8 mouse cellular contexts compared by ENCODE assay signal in the genomic region with DNA sequence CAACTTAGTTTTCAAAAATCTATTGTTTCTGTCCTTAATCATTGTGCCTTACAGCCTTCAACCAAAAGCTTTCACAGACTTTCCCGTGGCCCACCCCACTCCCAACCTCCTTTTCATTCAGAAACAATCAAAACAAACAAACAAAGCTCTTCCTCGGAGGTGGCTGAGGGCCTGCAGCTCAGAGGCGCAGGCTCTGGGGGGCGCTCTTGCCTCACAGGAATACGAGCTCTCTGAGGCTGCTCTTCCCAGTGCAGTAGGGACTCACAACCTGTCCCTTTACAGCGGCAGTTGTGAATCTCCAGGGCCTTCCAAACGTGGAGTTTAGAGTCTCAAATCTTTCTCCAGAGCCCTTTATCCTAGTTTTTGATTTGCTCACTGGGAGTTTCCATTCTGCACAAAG.
A peak's percentile ranks its signal among the peaks of the same experiment; 100 is the strongest.
DNase-seq lines count a peak whose midpoint lies in the region; ATAC-seq and TF ChIP-seq lines count a peak whose summit lies in the region.

No protein-coding gene starts in this region.

- peak; percentile 82 for DNase-seq in CD4-positive helper T cell, adult 2 months (ENCODE audit: low read depth, low spot score)
- peak; percentile 45 for DNase-seq in adrenal gland, adult 8-10 months
- peak; percentile 80 for DNase-seq in embryo, embryonic 11 days
- DNase-seq in heart, postnatal 0 days (ENCODE audit: low spot score) = peak; percentile 79
- DNase-seq in kidney, postnatal 10 days = peak; percentile 84
- DNase-seq in liver, postnatal 0 days = peak; percentile 83
- peak; percentile 82 for DNase-seq in thymus, adult 2 months

- no peak overlapping the region for H3K27ac ChIP-seq in heart, postnatal 0 days (ENCODE audit: low read depth)
- H3K27ac ChIP-seq in liver, postnatal 0 days (ENCODE audit: low read depth) = no peak overlapping the region
- no peak overlapping the region for H3K27ac ChIP-seq in neural tube, embryonic 14.5 days (ENCODE audit: low read depth, low read length)
- no peak overlapping the region for H3K27ac ChIP-seq in thymus, adult 2 months (ENCODE audit: control insufficient read depth, insufficient read depth, low read length)

- 12% methylated on average over 7 of the region's 7 CpGs for WGBS in heart, postnatal 0 days
- 9% methylated on average over 7 of the region's 7 CpGs for WGBS in liver, postnatal 0 days (ENCODE audit: insufficient replicate concordance)
- 5% methylated on average over 7 of the region's 7 CpGs for WGBS in neural tube, embryonic 14.5 days
- WGBS in thymus, adult 2 months = 6% methylated on average over 7 of the region's 7 CpGs

- no peak overlapping the region for H3K4me3 ChIP-seq in heart, postnatal 0 days (ENCODE audit: low read depth, low read length)
- H3K4me3 ChIP-seq in liver, postnatal 0 days (ENCODE audit: low read depth, low read length) = no peak overlapping the region
- no peak overlapping the region for H3K4me3 ChIP-seq in neural tube, embryonic 14.5 days (ENCODE audit: low read depth, low read length)
- H3K4me3 ChIP-seq in thymus, adult 2 months (ENCODE audit: control insufficient read depth, insufficient read depth, low read length) = no peak overlapping the region

- TF ChIP-seq EP300 in heart, postnatal 0 days (IDR thresholded peaks at IDR 0.05; ENCODE audit: low read depth) = no peak
- TF ChIP-seq EP300 in liver, postnatal 0 days (IDR thresholded peaks at IDR 0.05; ENCODE audit: low read depth) = no peak

- no peak for TF ChIP-seq POLR2A in thymus, adult 2 months (IDR thresholded peaks at IDR 0.05; ENCODE audit: control insufficient read depth, extremely low read depth, insufficient read depth, low read length, poor library complexity)

- ATAC-seq in heart, postnatal 0 days (ENCODE audit: insufficient read depth, low read depth) = peak; percentile 73; the same call in 1 of the 2 replicates
- 0 out of 2 replicates have a peak, but pooled peaks have one; percentile 43 for ATAC-seq in liver, postnatal 0 days
- peak; percentile 90 for ATAC-seq in neural tube, embryonic 14.5 days (ENCODE audit: low read depth)

- H3K9ac ChIP-seq in heart, postnatal 0 days (replicated peaks; ENCODE audit: low read depth, low read length) = no peak overlapping the region
- no peak overlapping the region for H3K9ac ChIP-seq in liver, postnatal 0 days (replicated peaks)
- no peak overlapping the region for H3K9ac ChIP-seq in neural tube, embryonic 14.5 days (replicated peaks; ENCODE audit: low read depth, low read length)

- no peaks in the 10 kb centered on the region for H3K27me3 ChIP-seq in heart, postnatal 0 days (ENCODE audit: control insufficient read depth, insufficient read depth, low read length)
- no peaks in the 10 kb centered on the region for H3K27me3 ChIP-seq in liver, postnatal 0 days (ENCODE audit: insufficient read depth, low read length)
- no peaks in the 10 kb centered on the region for H3K27me3 ChIP-seq in neural tube, embryonic 14.5 days (ENCODE audit: control insufficient read depth, insufficient read depth, low read length)
- no peaks in the 10 kb centered on the region; the same call in 1 of the 2 replicates for H3K27me3 ChIP-seq in thymus, adult 2 months (ENCODE audit: control insufficient read depth, insufficient read depth, low read length)

- H3K4me2 ChIP-seq in heart, postnatal 0 days (ENCODE audit: low read depth, low read length) = no peak overlapping the region
- no peak overlapping the region for H3K4me2 ChIP-seq in liver, postnatal 0 days (ENCODE audit: low read depth, low read length)
- no peak overlapping the region for H3K4me2 ChIP-seq in neural tube, embryonic 14.5 days (ENCODE audit: low read depth, low read length)

- peaks cover 14% of the 10 kb centered on the region; the same call in 1 of the 2 replicates for H3K4me1 ChIP-seq in heart, postnatal 0 days (ENCODE audit: control insufficient read depth, insufficient read depth)
- H3K4me1 ChIP-seq in liver, postnatal 0 days (ENCODE audit: insufficient read depth) = peaks cover 16% of the 10 kb centered on the region
- H3K4me1 ChIP-seq in neural tube, embryonic 14.5 days (ENCODE audit: control insufficient read depth, insufficient read depth, low read length) = no peaks in the 10 kb centered on the region
- H3K4me1 ChIP-seq in thymus, adult 2 months (replicated peaks; ENCODE audit: control insufficient read depth, insufficient read depth, low read length) = peaks cover 26% of the 10 kb centered on the region

- H3K36me3 ChIP-seq in heart, postnatal 0 days (replicated peaks; ENCODE audit: control insufficient read depth, insufficient read depth, low read length) = no peaks in the 10 kb centered on the region
- no peaks in the 10 kb centered on the region for H3K36me3 ChIP-seq in liver, postnatal 0 days (replicated peaks; ENCODE audit: insufficient read depth, low read length)
- H3K36me3 ChIP-seq in neural tube, embryonic 14.5 days (ENCODE audit: control insufficient read depth, insufficient read depth, low read length) = no peaks in the 10 kb centered on the region
- no peaks in the 10 kb centered on the region for H3K36me3 ChIP-seq in thymus, adult 2 months (ENCODE audit: control insufficient read depth, insufficient read depth, low read length)

- peak; percentile 87 for TF ChIP-seq CTCF in heart, postnatal 0 days (IDR thresholded peaks at IDR 0.05; ENCODE audit: low read depth)
- TF ChIP-seq CTCF in liver, postnatal 0 days (IDR thresholded peaks at IDR 0.05; ENCODE audit: low read depth) = peak; percentile 93
- TF ChIP-seq CTCF in thymus, adult 2 months (IDR thresholded peaks at IDR 0.05; ENCODE audit: borderline replicate concordance, control insufficient read depth, extremely low read depth, insufficient read depth, low read length, poor library complexity) = peak; percentile 95

- H3K9me3 ChIP-seq in heart, postnatal 0 days (replicated peaks; ENCODE audit: control insufficient read depth, low read length) = no peaks in the 10 kb centered on the region
- H3K9me3 ChIP-seq in liver, postnatal 0 days (ENCODE audit: low read length) = no peaks in the 10 kb centered on the region
- H3K9me3 ChIP-seq in neural tube, embryonic 14.5 days (ENCODE audit: control insufficient read depth, low read length) = no peaks in the 10 kb centered on the region
